Mouse (Mus musculus) inflammation-experienced regulatory T-cells, adult 16 weeks (primary cell): ENCODE measurements around the gene Kif2b. TPM values are rescaled to one million over a fixed set of nuclear protein-coding genes. Genes with fewer than 3 reads are reported as not detected.

Experiments
- polyA plus RNA-seq: library from polyadenylated mRNA; unstranded; fragments of 100-300 nt; shearing (Covaris generic); gene quantifications from one replicate; pipeline ENCODE4 v1.2.1, GENCODE M21; 2017

The Kif2b gene
- not detected for polyA plus RNA-seq

DNA sequence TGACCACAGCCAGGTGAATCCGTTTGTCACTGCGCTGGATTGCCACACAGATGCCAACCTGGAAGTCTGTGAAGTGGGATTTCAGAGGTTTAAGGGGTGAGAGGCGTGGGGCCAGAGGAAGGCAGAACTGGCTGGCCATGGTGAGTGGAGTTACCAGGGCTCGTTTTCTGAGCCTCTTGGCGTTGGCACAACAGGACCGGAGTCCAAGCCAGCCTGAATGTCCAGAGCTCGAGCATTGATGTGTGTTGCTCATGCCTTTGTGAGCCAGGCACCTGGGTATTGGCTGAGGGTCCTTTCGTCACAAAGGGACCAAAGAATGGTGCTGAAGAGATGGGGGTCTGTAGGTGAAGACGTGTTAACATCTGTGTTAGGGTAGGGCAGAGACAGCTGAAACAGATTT lies at the start of gene Kif2b:
Kif2b (minus strand) TSS at position 242 of the 400 bp plus-strand sequence.

